Mouse (Mus musculus) G1E (cell line): ENCODE results near the gene Rundc1. TPM values are rescaled to one million over a fixed set of nuclear protein-coding genes. Genes with fewer than 3 reads are reported as not detected.

Experiments
- ATAC-seq: 2 replicates; pipeline ENCODE4 v1.8.0; 2016; ENCODE audit warnings: mild to moderate bottlenecking; ENCODE audit not compliant: insufficient number of reproducible peaks, poor library complexity, low FRiP score, severe bottlenecking; ENCODE audit errors: extremely low read depth
- DNase-seq: peaks from one replicate; pipeline ENCODE4 v3.0.0; 2012; ENCODE audit warnings: low spot score
- H3K27me3 ChIP-seq: 2 replicates; pipeline ENCODE4 v1.6.1; 2012; ENCODE audit warnings: mild to moderate bottlenecking, low read length, inconsistent platforms; ENCODE audit not compliant: insufficient read depth
- H3K36me3 ChIP-seq: replicated peaks from 2 replicates; pipeline ENCODE3; 2012; ENCODE audit warnings: mild to moderate bottlenecking, inconsistent platforms
- H3K4me1 ChIP-seq: 2 replicates; pipeline ENCODE4 v1.6.1; 2012; ENCODE audit warnings: low read depth, low read length, inconsistent platforms, mixed read lengths; ENCODE audit not compliant: insufficient read depth
- H3K4me3 ChIP-seq: 2 replicates; pipeline ENCODE4 v1.5.1; 2012; ENCODE audit warnings: low read depth, mild to moderate bottlenecking, inconsistent platforms, low read length, moderate library complexity, mixed read lengths
- H3K9me3 ChIP-seq: replicated peaks from 2 replicates; pipeline ENCODE4 v1.6.1; 2012; ENCODE audit warnings: inconsistent platforms
- CTCF ChIP-seq: IDR thresholded peaks from 2 replicates; pipeline ENCODE4 v1.5.1; 2012; ENCODE audit warnings: low read depth, low read length, inconsistent platforms, mixed read lengths
- GATA1 ChIP-seq: IDR thresholded peaks from 2 replicates; pipeline ENCODE4 v1.6.1; 2012; ENCODE audit warnings: borderline replicate concordance, low read length, inconsistent platforms, mixed read lengths
- GATA2 ChIP-seq: IDR thresholded peaks from 2 replicates; pipeline ENCODE4 v1.6.1; 2012; ENCODE audit warnings: low read depth, low read length, inconsistent platforms, borderline replicate concordance
- POLR2AphosphoS5 ChIP-seq: IDR thresholded peaks from 2 replicates; pipeline ENCODE4 v1.6.1; 2012; ENCODE audit warnings: low read depth, low read length, inconsistent platforms; ENCODE audit not compliant: insufficient replicate concordance
- TAL1 ChIP-seq: conservative IDR thresholded peaks from 2 replicates; pipeline ENCODE4 v1.6.1; 2012; ENCODE audit warnings: low read depth, low read length, inconsistent platforms, mixed read lengths
- polyA plus RNA-seq: library from polyadenylated mRNA; stranded (reverse); fragments of >175 nt; gene quantifications from 2 replicates; pipeline ENCODE4 v1.2.3, GENCODE M21; 2012
- total RNA-seq, 2 experiments: library from RNA; stranded (forward) in 1 of 2; stranded (reverse) in 1 of 2; fragments of 200-1000 nt in 1 of 2; fragments of >200 nt in 1 of 2; fragmentation: Nextera tagmentation in 1 of 2; gene quantifications; 2 replicates each; pipeline ENCODE4 v1.2.3; 2014 to 2017

The Rundc1 gene
- total and polyA plus RNA-seq, 3 experiments: 5.0 to 7.6 (median 7.2) TPM

- Histone ChIP-seq H3K4me3 (no peak overlapping the region), H3K9me3 (no peaks in the 10 kb centered on the region), H3K4me1 (peaks cover 55% of the 10 kb centered on the region), H3K27me3 (peaks cover 3% of the 10 kb centered on the region; the same call in 1 of the 2 replicates), H3K36me3 (no peaks in the 10 kb centered on the region)
- TF ChIP-seq TAL1: no peak
- no peak for TF ChIP-seq CTCF
- no peak for TF ChIP-seq POLR2AphosphoS5
- no peak for TF ChIP-seq GATA2
- TF ChIP-seq GATA1: no peak
- no peak for DNase-seq
- ATAC-seq: no peak
Measured at GRCm38 (mm10) chr11:101477552-101478211, 52.8 kb downstream of the Rundc1 start.

GRCm38 (mm10) chr11:101479171-101479635, 54.3 kb downstream of the Rundc1 start:
- no peaks in the 10 kb centered on the region for H3K36me3 ChIP-seq
- ATAC-seq: no peak
- peaks cover 61% of the 10 kb centered on the region for H3K4me1 ChIP-seq
- no peak for DNase-seq
- peaks cover 3% of the 10 kb centered on the region; the same call in 1 of the 2 replicates for H3K27me3 ChIP-seq
- no peaks in the 10 kb centered on the region for H3K9me3 ChIP-seq
- TF ChIP-seq CTCF: no peak
- no peak for TF ChIP-seq GATA2
- no peak for TF ChIP-seq POLR2AphosphoS5
- TF ChIP-seq GATA1: no peak
- no peak for TF ChIP-seq TAL1
- no peak overlapping the region for H3K4me3 ChIP-seq

GRCm38 (mm10) chr11:101480912-101481311, 56.0 kb downstream of the Rundc1 start:
- Histone ChIP-seq H3K4me1 (peaks cover 75% of the 10 kb centered on the region), H3K27me3 (peaks cover 3% of the 10 kb centered on the region; the same call in 1 of the 2 replicates), H3K9me3 (no peaks in the 10 kb centered on the region), H3K4me3 (no peak overlapping the region), H3K36me3 (no peaks in the 10 kb centered on the region)
- TF ChIP-seq TAL1 (no peak), CTCF (no peak), GATA2 (no peak), POLR2AphosphoS5 (no peak), GATA1 (no peak)
- DNase-seq (no peak), ATAC-seq (no peak)

DNA sequence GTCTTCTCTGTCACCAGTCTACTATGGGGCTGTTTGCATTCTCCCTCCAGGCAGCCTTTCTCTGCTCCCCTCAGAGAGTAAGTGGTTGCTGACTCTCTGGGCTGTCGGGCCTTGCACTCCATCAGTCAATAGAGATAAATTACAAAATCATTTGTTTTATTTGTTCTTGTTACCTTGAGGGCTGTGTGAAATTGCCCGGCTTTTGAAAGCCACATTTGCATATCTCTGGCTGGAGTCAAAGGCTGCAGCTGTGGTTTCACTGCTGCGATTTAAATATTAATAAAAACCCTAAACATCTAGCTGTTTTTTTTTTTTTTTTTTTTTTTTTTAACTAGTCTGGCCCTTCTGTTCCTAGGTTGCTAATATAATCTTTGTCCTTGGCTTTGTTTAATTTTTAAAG, 58.9 kb downstream of the Rundc1 start:
- Histone ChIP-seq H3K4me3 (no peak overlapping the region), H3K4me1 (peaks cover 85% of the 10 kb centered on the region), H3K36me3 (peaks cover 24% of the 10 kb centered on the region), H3K27me3 (peaks cover 3% of the 10 kb centered on the region; the same call in 1 of the 2 replicates), H3K9me3 (no peaks in the 10 kb centered on the region)
- ATAC-seq (no peak), DNase-seq (no peak)
- no peak for TF ChIP-seq TAL1
- no peak for TF ChIP-seq GATA2
- no peak for TF ChIP-seq CTCF
- TF ChIP-seq GATA1: no peak
- no peak for TF ChIP-seq POLR2AphosphoS5

GRCm38 (mm10) chr11:101484245-101484644, 59.4 kb downstream of the Rundc1 start:
- no peak for ATAC-seq
- Histone ChIP-seq H3K4me3 (peak overlapping the region; percentile 35; the same call in 1 of the 2 replicates), H3K4me1 (peaks cover 81% of the 10 kb centered on the region), H3K9me3 (no peaks in the 10 kb centered on the region), H3K27me3 (peaks cover under 1% of the 10 kb centered on the region; the same call in 1 of the 2 replicates), H3K36me3 (peaks cover 29% of the 10 kb centered on the region)
- DNase-seq: no peak
- TF ChIP-seq CTCF (no peak), TAL1 (peak; percentile 47; the same call in 1 of the 2 replicates)

- peaks cover 75% of the 10 kb centered on the region for H3K4me1 ChIP-seq
- no peak for DNase-seq
Measured at GRCm38 (mm10) chr11:101484814-101485213, 59.9 kb downstream of the Rundc1 start.

More at GRCm38 (mm10) chr11:101484814-101485213, 59.9 kb downstream of the Rundc1 start:
- ATAC-seq: 0 out of 2 replicates have a peak, but pooled peaks have one; percentile 37
- H3K27me3 ChIP-seq: no peaks in the 10 kb centered on the region
- peak overlapping the region; percentile 25; the same call in 1 of the 2 replicates for H3K4me3 ChIP-seq
- H3K36me3 ChIP-seq: peaks cover 34% of the 10 kb centered on the region
- TF ChIP-seq POLR2AphosphoS5 (no peak), GATA2 (no peak), GATA1 (no peak), TAL1 (no peak), CTCF (no peak)
- H3K9me3 ChIP-seq: no peaks in the 10 kb centered on the region

Other genes with a start within 250 kb of the Rundc1 start
Only the 20 nearest of the 25 such genes appear.
- gene Vps25, start 171.4 kb upstream of the Rundc1 start, total RNA-seq (2014; fragmentation: Nextera tagmentation): 482 and 539 TPM in 2 replicates
- gene Vps25, start 171.4 kb upstream of the Rundc1 start, total RNA-seq (2017): 98.4 and 104 TPM in 2 replicates
- gene Vps25, start 171.4 kb upstream of the Rundc1 start, polyA plus RNA-seq: 140 and 170 TPM in 2 replicates
- gene Wnk4, start 164.5 kb upstream of the Rundc1 start, total RNA-seq (2014; fragmentation: Nextera tagmentation): 21.2 and 27.2 TPM in 2 replicates
- 2.3 and 4.2 TPM in 2 replicates for gene Wnk4, start 164.5 kb upstream of the Rundc1 start, total RNA-seq (2017)
- 45.0 and 48.7 TPM in 2 replicates for gene Wnk4, start 164.5 kb upstream of the Rundc1 start, polyA plus RNA-seq
- gene Cntd1, start 146.1 kb upstream of the Rundc1 start, total RNA-seq (2014; fragmentation: Nextera tagmentation): 1.5 TPM in 1 of 2 replicates, not detected in the other
- 0.81 and 1.1 TPM in 2 replicates for gene Cntd1, start 146.1 kb upstream of the Rundc1 start, total RNA-seq (2017)
- gene Cntd1, start 146.1 kb upstream of the Rundc1 start, polyA plus RNA-seq: 0.02 TPM in 1 of 2 replicates, not detected in the other
- 52.6 and 54.1 TPM in 2 replicates for gene Coa3, start 146.0 kb upstream of the Rundc1 start, total RNA-seq (2014; fragmentation: Nextera tagmentation)
- 58.1 and 65.9 TPM in 2 replicates for gene Coa3, start 146.0 kb upstream of the Rundc1 start, total RNA-seq (2017)
- gene Coa3, start 146.0 kb upstream of the Rundc1 start, polyA plus RNA-seq: 16.8 and 39.8 TPM in 2 replicates
- gene Becn1, start 122.8 kb upstream of the Rundc1 start, total RNA-seq (2014; fragmentation: Nextera tagmentation): 42.5 and 46.3 TPM in 2 replicates
- 142 and 148 TPM in 2 replicates for gene Becn1, start 122.8 kb upstream of the Rundc1 start, total RNA-seq (2017)
- 97.7 and 109 TPM in 2 replicates for gene Becn1, start 122.8 kb upstream of the Rundc1 start, polyA plus RNA-seq
- gene Psme3, start 108.9 kb upstream of the Rundc1 start, total RNA-seq (2014; fragmentation: Nextera tagmentation): 300 and 317 TPM in 2 replicates
- gene Psme3, start 108.9 kb upstream of the Rundc1 start, total RNA-seq (2017): 98.7 and 113 TPM in 2 replicates
- gene Psme3, start 108.9 kb upstream of the Rundc1 start, polyA plus RNA-seq: 68.6 and 68.8 TPM in 2 replicates
- 18.1 and 19.5 TPM in 2 replicates for gene Aoc2, start 100.0 kb upstream of the Rundc1 start, total RNA-seq (2014; fragmentation: Nextera tagmentation)
- 4.5 and 4.6 TPM in 2 replicates for gene Aoc2, start 100.0 kb upstream of the Rundc1 start, total RNA-seq (2017)
- gene Aoc2, start 100.0 kb upstream of the Rundc1 start, polyA plus RNA-seq: 10.0 and 10.1 TPM in 2 replicates
- gene Aoc3, start 94.5 kb upstream of the Rundc1 start, total RNA-seq (2014; fragmentation: Nextera tagmentation): 2.5 TPM in 1 of 2 replicates, not detected in the other
- gene Aoc3, start 94.5 kb upstream of the Rundc1 start, total RNA-seq (2017): 0.16 TPM in 1 of 2 replicates, not detected in the other
- gene Aoc3, start 94.5 kb upstream of the Rundc1 start, polyA plus RNA-seq: 0.07 and 0.10 TPM in 2 replicates
- gene G6pc, start 57.5 kb upstream of the Rundc1 start, total RNA-seq (2014; fragmentation: Nextera tagmentation): not detected in 2 replicates
- 0.05 TPM in 1 of 2 replicates, not detected in the other for gene G6pc, start 57.5 kb upstream of the Rundc1 start, total RNA-seq (2017)
- not detected in 2 replicates for gene G6pc, start 57.5 kb upstream of the Rundc1 start, polyA plus RNA-seq
- 51.6 and 55.8 TPM in 2 replicates for gene Aarsd1, start 7.5 kb upstream of the Rundc1 start, total RNA-seq (2014; fragmentation: Nextera tagmentation)
- 47.0 and 50.9 TPM in 2 replicates for gene Aarsd1, start 7.5 kb upstream of the Rundc1 start, total RNA-seq (2017)
- gene Aarsd1, start 7.5 kb upstream of the Rundc1 start, polyA plus RNA-seq: 67.7 and 74.4 TPM in 2 replicates
- gene Gm27029, start 289 bp upstream of the Rundc1 start, total RNA-seq (2014; fragmentation: Nextera tagmentation): 3.0 TPM in 1 of 2 replicates, not detected in the other
- gene Gm27029, start 289 bp upstream of the Rundc1 start, total RNA-seq (2017): 0.87 and 2.1 TPM in 2 replicates
- gene Gm27029, start 289 bp upstream of the Rundc1 start, polyA plus RNA-seq: 0.58 and 0.90 TPM in 2 replicates
- gene Ptges3l, start 248 bp downstream of the Rundc1 start, total RNA-seq (2014; fragmentation: Nextera tagmentation): not detected in 2 replicates
- 0.12 and 0.33 TPM in 2 replicates for gene Ptges3l, start 248 bp downstream of the Rundc1 start, total RNA-seq (2017)
- gene Ptges3l, start 248 bp downstream of the Rundc1 start, polyA plus RNA-seq: 0.17 and 0.22 TPM in 2 replicates
- 787 and 879 TPM in 2 replicates for gene Rpl27, start 17.2 kb downstream of the Rundc1 start, total RNA-seq (2014; fragmentation: Nextera tagmentation)
- 1,687 and 2,225 TPM in 2 replicates for gene Rpl27, start 17.2 kb downstream of the Rundc1 start, total RNA-seq (2017)
- 444 and 1,039 TPM in 2 replicates for gene Rpl27, start 17.2 kb downstream of the Rundc1 start, polyA plus RNA-seq
- 26.3 and 34.3 TPM in 2 replicates for gene Ifi35, start 23.3 kb downstream of the Rundc1 start, total RNA-seq (2014; fragmentation: Nextera tagmentation)
- gene Ifi35, start 23.3 kb downstream of the Rundc1 start, total RNA-seq (2017): 48.4 and 54.8 TPM in 2 replicates
- 24.3 and 28.1 TPM in 2 replicates for gene Ifi35, start 23.3 kb downstream of the Rundc1 start, polyA plus RNA-seq
- gene Rnd2, start 39.9 kb downstream of the Rundc1 start, total RNA-seq (2014; fragmentation: Nextera tagmentation): 26.5 and 32.0 TPM in 2 replicates
- 36.6 and 44.3 TPM in 2 replicates for gene Rnd2, start 39.9 kb downstream of the Rundc1 start, total RNA-seq (2017)
- gene Rnd2, start 39.9 kb downstream of the Rundc1 start, polyA plus RNA-seq: 35.3 and 46.4 TPM in 2 replicates
- gene Vat1, start 41.1 kb downstream of the Rundc1 start, total RNA-seq (2014; fragmentation: Nextera tagmentation): 237 and 238 TPM in 2 replicates
- gene Vat1, start 41.1 kb downstream of the Rundc1 start, total RNA-seq (2017): 98.5 and 103 TPM in 2 replicates
- gene Vat1, start 41.1 kb downstream of the Rundc1 start, polyA plus RNA-seq: 384 and 452 TPM in 2 replicates
- gene Brca1, start 126.9 kb downstream of the Rundc1 start, total RNA-seq (2014; fragmentation: Nextera tagmentation): 69.3 and 175 TPM in 2 replicates
- 67.5 and 71.0 TPM in 2 replicates for gene Brca1, start 126.9 kb downstream of the Rundc1 start, total RNA-seq (2017)
- 16.7 and 35.0 TPM in 2 replicates for gene Brca1, start 126.9 kb downstream of the Rundc1 start, polyA plus RNA-seq
- gene Nbr1, start 127.1 kb downstream of the Rundc1 start, total RNA-seq (2014; fragmentation: Nextera tagmentation): 102 and 109 TPM in 2 replicates
- gene Nbr1, start 127.1 kb downstream of the Rundc1 start, total RNA-seq (2017): 97.6 and 99.4 TPM in 2 replicates
- 43.8 and 45.6 TPM in 2 replicates for gene Nbr1, start 127.1 kb downstream of the Rundc1 start, polyA plus RNA-seq
- gene Tmem106a, start 157.2 kb downstream of the Rundc1 start, total RNA-seq (2014; fragmentation: Nextera tagmentation): 3.4 and 7.8 TPM in 2 replicates
- gene Tmem106a, start 157.2 kb downstream of the Rundc1 start, total RNA-seq (2017): 1.6 and 2.9 TPM in 2 replicates
- 1.00 and 1.0 TPM in 2 replicates for gene Tmem106a, start 157.2 kb downstream of the Rundc1 start, polyA plus RNA-seq
- not detected in 2 replicates for gene Gm11634, start 174.2 kb downstream of the Rundc1 start, total RNA-seq (2014; fragmentation: Nextera tagmentation)
- gene Gm11634, start 174.2 kb downstream of the Rundc1 start, total RNA-seq (2017): not detected in 2 replicates
- gene Gm11634, start 174.2 kb downstream of the Rundc1 start, polyA plus RNA-seq: not detected in 2 replicates